33 mouse cellular contexts compared by ENCODE assay signal in genomic region chr16:21735638-21736037, GRCm38 (mm10). TPM values are rescaled to one million over a fixed set of nuclear protein-coding genes. Genes with fewer than 3 reads are reported as not detected.
"Had no signal": no experiment of that assay in that cellular context is flagged by ENCODE, and none has a peak within 500 bp of the region (broad histone marks: within the 10 kb centered on the region; RNA-seq: fewer than 3 reads in every experiment).

No protein-coding gene starts in this region.

- H3K36me3 ChIP-seq: limb, embryonic 10.5 days; limb, embryonic 12.5 days; limb, embryonic 13.5 days; limb, embryonic 15.5 days; liver, embryonic 12.5 days; liver, embryonic 13.5 days; liver, embryonic 15.5 days; lung, embryonic 15.5 days; midbrain, embryonic 10.5 days; midbrain, embryonic 12.5 days; midbrain, embryonic 13.5 days; midbrain, embryonic 15.5 days; neural tube, embryonic 12.5 days; neural tube, embryonic 13.5 days had no signal

- H3K9me3 ChIP-seq: limb, embryonic 10.5 days; limb, embryonic 12.5 days; limb, embryonic 13.5 days; limb, embryonic 15.5 days; liver, embryonic 12.5 days; liver, embryonic 13.5 days; liver, embryonic 15.5 days; lung, embryonic 15.5 days; midbrain, embryonic 10.5 days; midbrain, embryonic 12.5 days; midbrain, embryonic 13.5 days; midbrain, embryonic 15.5 days; neural tube, embryonic 12.5 days; neural tube, embryonic 13.5 days had no signal

- ATAC-seq: liver, embryonic 12.5 days; liver, postnatal 0 days; lung, postnatal 0 days; midbrain, embryonic 13.5 days; midbrain, embryonic 15.5 days; midbrain, embryonic 16.5 days had no signal

- H3K9ac ChIP-seq: limb, embryonic 12.5 days; limb, embryonic 13.5 days; limb, embryonic 15.5 days; liver, embryonic 12.5 days; liver, embryonic 13.5 days; liver, embryonic 14.5 days; liver, embryonic 15.5 days; liver, postnatal 0 days; lung, embryonic 14.5 days; lung, embryonic 15.5 days; midbrain, embryonic 12.5 days; midbrain, embryonic 13.5 days; midbrain, embryonic 15.5 days; neural tube, embryonic 12.5 days; neural tube, embryonic 13.5 days had no signal

- DNase-seq: left cerebral cortex, postnatal 4 days; liver; liver, embryonic 13.5 days; liver, postnatal 0 days; lung, adult 18-20 months; lung, adult 2 months; lung, embryonic 14.5 days; lung, postnatal 10 days; lung, postnatal 14 days; lung, postnatal 36 days; lung, postnatal 4 days had no signal

- H3K4me2 ChIP-seq: limb, embryonic 12.5 days; limb, embryonic 13.5 days; limb, embryonic 15.5 days; liver, embryonic 11.5 days; liver, embryonic 12.5 days; liver, embryonic 13.5 days; liver, embryonic 15.5 days; lung, embryonic 14.5 days; lung, embryonic 15.5 days; midbrain, embryonic 12.5 days; midbrain, embryonic 13.5 days; midbrain, embryonic 15.5 days; neural tube, embryonic 12.5 days; neural tube, embryonic 13.5 days had no signal

- H3K4me1 ChIP-seq: limb, embryonic 10.5 days; limb, embryonic 12.5 days; limb, embryonic 13.5 days; limb, embryonic 15.5 days; liver, embryonic 12.5 days; liver, embryonic 13.5 days; lung, embryonic 15.5 days; megakaryocyte, embryonic 14.5 days; midbrain, embryonic 10.5 days; midbrain, embryonic 12.5 days; midbrain, embryonic 13.5 days; midbrain, embryonic 15.5 days; neural tube, embryonic 12.5 days; neural tube, embryonic 13.5 days had no signal

- H3K4me3 ChIP-seq: limb, embryonic 10.5 days; limb, embryonic 12.5 days; limb, embryonic 13.5 days; limb, embryonic 15.5 days; liver, embryonic 12.5 days; liver, embryonic 13.5 days; liver, embryonic 15.5 days; lung, embryonic 15.5 days; megakaryocyte, embryonic 14.5 days; midbrain, embryonic 10.5 days; midbrain, embryonic 12.5 days; midbrain, embryonic 13.5 days; midbrain, embryonic 15.5 days; myocyte; neural tube, embryonic 12.5 days; neural tube, embryonic 13.5 days had no signal

- H3K27ac ChIP-seq: limb, embryonic 10.5 days; limb, embryonic 12.5 days; limb, embryonic 13.5 days; limb, embryonic 15.5 days; liver, embryonic 12.5 days; liver, embryonic 13.5 days; liver, embryonic 14.5 days; liver, embryonic 15.5 days; lung, embryonic 15.5 days; macrophage; midbrain, embryonic 10.5 days; midbrain, embryonic 12.5 days; midbrain, embryonic 13.5 days; midbrain, embryonic 15.5 days; neural tube, embryonic 12.5 days; neural tube, embryonic 13.5 days had no signal

- H3K27me3 ChIP-seq: limb, embryonic 12.5 days; limb, embryonic 13.5 days; limb, embryonic 15.5 days; liver, embryonic 13.5 days; liver, embryonic 15.5 days; lung, embryonic 15.5 days; midbrain, embryonic 12.5 days; midbrain, embryonic 13.5 days; midbrain, embryonic 15.5 days; neural tube, embryonic 12.5 days; neural tube, embryonic 13.5 days had no signal

RNA-seq across cellular contexts. Expression of gene Map3k13, which starts 58.5 kb away (rescaled TPM):
- total RNA-seq: megakaryocyte progenitor cell, adult 5-6 weeks; monocyte, adult 5-6 weeks had no signal
